Mouse (Mus musculus): Measurements from ENCODE around the gene Arf1. TPM values are rescaled to one million over a fixed set of nuclear protein-coding genes. Genes with fewer than 3 reads are reported as not detected.

The Arf1 gene
- total and polyA plus RNA-seq, 3 experiments, result 498 to 733 (median 509) TPM

GRCm38 (mm10) chr11:59265154-59265813 is 37.2 kb upstream of the Arf1 start:
- no peak for DNase-seq (ENCODE audit: extremely low read depth)
- Histone ChIP-seq H3K27me3 (replicated peaks) (peaks cover 92% of the 10 kb centered on the region), H3K27ac (ENCODE audit: insufficient read depth, low read depth) (no peak overlapping the region), H3K79me2 (replicated peaks; ENCODE audit: control insufficient read depth, extremely low read depth, insufficient read depth, poor library complexity, severe bottlenecking) (no peaks in the 10 kb centered on the region), H3K4me3 (replicated peaks in 1 of 3; ENCODE audit: low read depth in 2 of 3, low read length in 2 of 3, poor library complexity in 1 of 3) (no peak overlapping the region), H3K4me1 (ENCODE audit: control insufficient read depth in 1 of 2, insufficient read depth in 2 of 2) (no peaks in the 10 kb centered on the region), H3K9me3 (replicated peaks; ENCODE audit: low read length) (peaks cover 12% of the 10 kb centered on the region), H3K9ac (ENCODE audit: insufficient read depth, low read depth) (no peak overlapping the region), H3K36me3 (replicated peaks in 1 of 2; ENCODE audit: control insufficient read depth in 1 of 2, insufficient read depth in 1 of 2, low read length in 1 of 2) (no peaks in the 10 kb centered on the region), H3K4me2 (ENCODE audit: insufficient read depth, low read depth, poor library complexity, severe bottlenecking) (no peak overlapping the region)
- dilution Hi-C loops (cut with MboI; ENCODE audit: extremely low pct_ligation_motif_present, extremely low pct_unique_long_range_greater_than_20kb, low sequenced_read_pairs) (no loop called here), in situ Hi-C loops (cut with MboI; ENCODE audit: low pct_ligation_motif_present, low pct_unique_long_range_greater_than_20kb, low sequenced_read_pairs) (no loop called here)
- TF ChIP-seq KAT2A (IDR thresholded peaks at IDR 0.05; ENCODE audit: insufficient replicate concordance, low read length) (no peak), NELFE (IDR thresholded peaks at IDR 0.05; ENCODE audit: low read depth, low read length) (no peak), SIN3A (IDR thresholded peaks at IDR 0.05; ENCODE audit: low read length) (no peak), ZC3H11A (IDR thresholded peaks at IDR 0.05; ENCODE audit: low read depth, low read length) (no peak), E2F4 (IDR thresholded peaks at IDR 0.05; ENCODE audit: insufficient replicate concordance, low read depth, low read length) (no peak), MYC (IDR thresholded peaks at IDR 0.05; ENCODE audit: low read depth, low read length) (no peak), IRF4 (IDR thresholded peaks at IDR 0.05; ENCODE audit: low read depth, low read length) (no peak), BHLHE40 (IDR thresholded peaks at IDR 0.05; ENCODE audit: low read depth, low read length) (no peak), GABPA (IDR thresholded peaks at IDR 0.05; ENCODE audit: insufficient replicate concordance, low read depth, low read length) (no peak), MEF2A (IDR thresholded peaks at IDR 0.05; ENCODE audit: borderline replicate concordance, low read depth, low read length) (no peak), TCF12 (IDR thresholded peaks at IDR 0.05; ENCODE audit: low read depth, low read length) (no peak), JUND (conservative IDR thresholded peaks at IDR 0.05; ENCODE audit: low read depth, low read length) (no peak), POLR2A (IDR thresholded peaks at IDR 0.05; ENCODE audit: low read depth, low read length) (no peak), MXI1 (IDR thresholded peaks at IDR 0.05; ENCODE audit: low read depth, low read length) (no peak), SMC3 (IDR thresholded peaks at IDR 0.05; ENCODE audit: low read depth, low read length) (no peak)

- Histone ChIP-seq H3K4me2 (ENCODE audit: insufficient read depth, low read depth, poor library complexity, severe bottlenecking) (no peak overlapping the region), H3K36me3 (replicated peaks in 1 of 2; ENCODE audit: control insufficient read depth in 1 of 2, insufficient read depth in 1 of 2, low read length in 1 of 2) (no peaks in the 10 kb centered on the region), H3K79me2 (replicated peaks; ENCODE audit: control insufficient read depth, extremely low read depth, insufficient read depth, poor library complexity, severe bottlenecking) (no peaks in the 10 kb centered on the region), H3K9me3 (replicated peaks; ENCODE audit: low read length) (peaks cover 12% of the 10 kb centered on the region), H3K27me3 (replicated peaks) (peaks cover 94% of the 10 kb centered on the region), H3K4me1 (ENCODE audit: control insufficient read depth in 1 of 2, insufficient read depth in 2 of 2) (no peaks in the 10 kb centered on the region), H3K27ac (ENCODE audit: insufficient read depth, low read depth) (no peak overlapping the region), H3K9ac (ENCODE audit: insufficient read depth, low read depth) (no peak overlapping the region), H3K4me3 (replicated peaks in 1 of 3; ENCODE audit: low read depth in 2 of 3, low read length in 2 of 3, poor library complexity in 1 of 3) (no peak overlapping the region)
- in situ Hi-C loops (cut with MboI; ENCODE audit: low pct_ligation_motif_present, low pct_unique_long_range_greater_than_20kb, low sequenced_read_pairs) (no loop called here), dilution Hi-C loops (cut with MboI; ENCODE audit: extremely low pct_ligation_motif_present, extremely low pct_unique_long_range_greater_than_20kb, low sequenced_read_pairs) (no loop called here)
- no peak for DNase-seq (ENCODE audit: extremely low read depth)
- no peak for TF ChIP-seq MXI1 (IDR thresholded peaks at IDR 0.05; ENCODE audit: low read depth, low read length)
- no peak for TF ChIP-seq PAX5 (IDR thresholded peaks at IDR 0.05; ENCODE audit: low read length)
- no peak for TF ChIP-seq TCF12 (IDR thresholded peaks at IDR 0.05; ENCODE audit: low read depth, low read length)
- no peak for TF ChIP-seq EP300 (IDR thresholded peaks at IDR 0.05; ENCODE audit: low read length)
- TF ChIP-seq MEF2A (IDR thresholded peaks at IDR 0.05; ENCODE audit: borderline replicate concordance, low read depth, low read length), result no peak
- TF ChIP-seq ZC3H11A (IDR thresholded peaks at IDR 0.05; ENCODE audit: low read depth, low read length), result no peak
- no peak for TF ChIP-seq NRF1 (IDR thresholded peaks at IDR 0.05; ENCODE audit: low read depth, low read length)
- TF ChIP-seq POLR2A (IDR thresholded peaks at IDR 0.05; ENCODE audit: low read depth, low read length), result no peak
- TF ChIP-seq IRF4 (IDR thresholded peaks at IDR 0.05; ENCODE audit: low read depth, low read length), result no peak
- no peak for TF ChIP-seq USF2 (conservative IDR thresholded peaks at IDR 0.05; ENCODE audit: low read depth, low read length)
Measured at GRCm38 (mm10) chr11:59264593-59264992, 36.5 kb upstream of the Arf1 start.
